Mouse (Mus musculus) liver, embryonic 15.5 days (tissue): Measurements from ENCODE around the gene Ubn1. TPM values are rescaled to one million over a fixed set of nuclear protein-coding genes. Genes with fewer than 3 reads are reported as not detected.

Source experiments
- ATAC-seq: fragments of 200-750 bp; cut with Nextera tagmentation; 2 replicates; pipeline ENCODE4 v1.8.0; 2017; ENCODE audit warnings: moderate number of reproducible peaks, mild to moderate bottlenecking, moderate library complexity; ENCODE audit not compliant: insufficient read depth
- H3K27ac ChIP-seq: fragments of 300-500 bp; sonication (generic); replicated peaks from 2 replicates; pipeline ENCODE4 v1.5.1; 2015; ENCODE audit warnings: mild to moderate bottlenecking, inconsistent platforms
- H3K27me3 ChIP-seq: fragments of 300-500 bp; sonication (generic); 2 replicates; pipeline ENCODE4 v1.6.1; 2015; ENCODE audit warnings: mild to moderate bottlenecking, inconsistent platforms
- H3K36me3 ChIP-seq: fragments of 300-500 bp; sonication (generic); replicated peaks from 2 replicates; pipeline ENCODE4 v1.6.1; 2015; ENCODE audit warnings: moderate library complexity, mild to moderate bottlenecking, inconsistent platforms
- H3K4me1 ChIP-seq: fragments of 300-500 bp; sonication (generic); replicated peaks from 2 replicates; pipeline ENCODE4 v1.6.1; 2015; ENCODE audit warnings: inconsistent platforms
- H3K4me2 ChIP-seq: fragments of 300-500 bp; sonication (generic); 2 replicates; pipeline ENCODE4 v1.6.1; 2015; ENCODE audit warnings: moderate library complexity, mild to moderate bottlenecking, inconsistent platforms
- H3K4me3 ChIP-seq: fragments of 300-500 bp; sonication (generic); replicated peaks from 2 replicates; pipeline ENCODE4 v1.5.1; 2015; ENCODE audit warnings: mild to moderate bottlenecking, inconsistent platforms
- H3K9ac ChIP-seq: fragments of 300-500 bp; sonication (generic); 2 replicates; pipeline ENCODE4 v1.6.1; 2015; ENCODE audit warnings: moderate library complexity, mild to moderate bottlenecking, inconsistent platforms
- H3K9me3 ChIP-seq: fragments of 300-500 bp; sonication (generic); replicated peaks from 2 replicates; pipeline ENCODE4 v1.6.1; 2016; ENCODE audit warnings: inconsistent platforms
- WGBS: fragments of 180-500 bp; shearing (Covaris S2); methylation state at CpG from one replicate; pipeline ENCODE4 v1.1.7; 2015; ENCODE audit warnings: mixed read lengths; ENCODE audit not compliant: insufficient replicate concordance; 5-methylcytosine and 5-hydroxymethylcytosine counted together
- polyA plus RNA-seq: library from polyadenylated mRNA; unstranded; fragments of >200 nt; fragmentation: Nextera tagmentation; extraction: Ambion mirVana; gene quantifications from 2 replicates; pipeline ENCODE4 v1.2.1, GENCODE M21; 2015

The Ubn1 gene
- polyA plus RNA-seq, 1 experiment from 2014 or later = 8.5 TPM

GRCm38 (mm10) chr16:5014578-5014977 lies 35.3 kb upstream of the Ubn1 start:
- WGBS = 96% methylated on average over 4 of the region's 4 CpGs
- no peak overlapping the region; the same call in 1 of the 2 replicates for H3K27ac ChIP-seq
- ATAC-seq = no peak

GRCm38 (mm10) chr16:5024021-5024420 lies 25.8 kb upstream of the Ubn1 start:
- Histone ChIP-seq H3K36me3 (peaks cover 99% of the 10 kb centered on the region), H3K27ac (no peak overlapping the region)
- ATAC-seq = peak; percentile 22; the same call in 1 of the 2 replicates

More at GRCm38 (mm10) chr16:5014578-5014977, 35.3 kb upstream of the Ubn1 start:
- H3K27me3 ChIP-seq = peaks cover 10% of the 10 kb centered on the region; the same call in 1 of the 2 replicates
- no peak overlapping the region for H3K4me3 ChIP-seq
- peaks cover 39% of the 10 kb centered on the region for H3K4me1 ChIP-seq
- no peaks in the 10 kb centered on the region for H3K9me3 ChIP-seq
- H3K36me3 ChIP-seq = peaks cover 55% of the 10 kb centered on the region
- no peak overlapping the region for H3K4me2 ChIP-seq
- no peak overlapping the region for H3K9ac ChIP-seq

GRCm38 (mm10) chr16:5029847-5030246 lies 20.0 kb upstream of the Ubn1 start:
- Histone ChIP-seq H3K4me3 (no peak overlapping the region), H3K27me3 (no peaks in the 10 kb centered on the region), H3K4me1 (no peaks in the 10 kb centered on the region; the same call in 1 of the 2 replicates), H3K36me3 (peaks cover 100% of the 10 kb centered on the region), H3K4me2 (no peak overlapping the region), H3K9ac (no peak overlapping the region), H3K27ac (no peak overlapping the region), H3K9me3 (no peaks in the 10 kb centered on the region)
- ATAC-seq = peak; percentile 47; the same call in 1 of the 2 replicates
- WGBS = 43% methylated on average over 2 of the region's 2 CpGs

More at GRCm38 (mm10) chr16:5024021-5024420, 25.8 kb upstream of the Ubn1 start:
- no peaks in the 10 kb centered on the region for H3K9me3 ChIP-seq
- no peak overlapping the region for H3K4me3 ChIP-seq
- no peaks in the 10 kb centered on the region for H3K4me1 ChIP-seq
- H3K4me2 ChIP-seq = no peak overlapping the region
- no peaks in the 10 kb centered on the region for H3K27me3 ChIP-seq
- no peak overlapping the region for H3K9ac ChIP-seq
- 83% methylated on average over 3 of the region's 3 CpGs for WGBS

GRCm38 (mm10) chr16:5035591-5035990 lies 14.3 kb upstream of the Ubn1 start:
- Histone ChIP-seq H3K9me3 (no peaks in the 10 kb centered on the region), H3K4me1 (no peaks in the 10 kb centered on the region), H3K4me3 (no peak overlapping the region), H3K27me3 (no peaks in the 10 kb centered on the region), H3K36me3 (peaks cover 97% of the 10 kb centered on the region), H3K27ac (no peak overlapping the region), H3K9ac (no peak overlapping the region), H3K4me2 (no peak overlapping the region)
- no peak for ATAC-seq
- 83% methylated on average over 3 of the region's 3 CpGs for WGBS

GRCm38 (mm10) chr16:5036649-5037234 lies 13.1 kb upstream of the Ubn1 start:
- no peak for ATAC-seq
- Histone ChIP-seq H3K4me2 (no peak overlapping the region), H3K9ac (no peak overlapping the region), H3K27me3 (no peaks in the 10 kb centered on the region), H3K4me3 (no peak overlapping the region), H3K4me1 (no peaks in the 10 kb centered on the region), H3K9me3 (no peaks in the 10 kb centered on the region), H3K36me3 (peaks cover 97% of the 10 kb centered on the region), H3K27ac (no peak overlapping the region)
- 85% methylated on average over 5 of the region's 5 CpGs for WGBS

GRCm38 (mm10) chr16:5045322-5045721 lies 4.5 kb upstream of the Ubn1 start:
- Histone ChIP-seq H3K27me3 (no peaks in the 10 kb centered on the region), H3K27ac (no peak overlapping the region), H3K4me3 (no peak overlapping the region), H3K4me1 (peaks cover 21% of the 10 kb centered on the region), H3K36me3 (peaks cover 72% of the 10 kb centered on the region), H3K9me3 (no peaks in the 10 kb centered on the region), H3K9ac (no peak overlapping the region), H3K4me2 (no peak overlapping the region)
- 87% methylated on average over 3 of the region's 3 CpGs for WGBS
- no peak for ATAC-seq

GRCm38 (mm10) chr16:5049182-5049773 lies 579 bp upstream of the Ubn1 start:
- Histone ChIP-seq H3K27me3 (no peaks in the 10 kb centered on the region), H3K4me3 (peak overlapping the region; percentile 93), H3K9me3 (no peaks in the 10 kb centered on the region), H3K27ac (peak overlapping the region; percentile 90), H3K4me2 (peak overlapping the region; percentile 81), H3K36me3 (peaks cover 47% of the 10 kb centered on the region), H3K4me1 (peaks cover 32% of the 10 kb centered on the region), H3K9ac (peak overlapping the region; percentile 96)
- ATAC-seq = peak; percentile 50
- WGBS = under 1% methylated on average over 38 of the region's 38 CpGs

- H3K27ac ChIP-seq = peak overlapping the region; percentile 98
- H3K27me3 ChIP-seq = no peaks in the 10 kb centered on the region
- H3K9me3 ChIP-seq = no peaks in the 10 kb centered on the region
- peaks cover 42% of the 10 kb centered on the region for H3K36me3 ChIP-seq
- H3K4me1 ChIP-seq = peaks cover 32% of the 10 kb centered on the region
- WGBS = under 1% methylated on average over 77 of the region's 78 CpGs
- H3K4me2 ChIP-seq = peak overlapping the region; percentile 84
- peak overlapping the region; percentile 93 for H3K9ac ChIP-seq
- peak; percentile 70 for ATAC-seq
- H3K4me3 ChIP-seq = peak overlapping the region; percentile 93
These were observed 624 bp downstream of the Ubn1 start for GRCm38 (mm10) chr16:5050251-5051110.

- H3K36me3 ChIP-seq = peaks cover 72% of the 10 kb centered on the region
- no peaks in the 10 kb centered on the region; the same call in 1 of the 2 replicates for H3K4me1 ChIP-seq
- H3K9me3 ChIP-seq = no peaks in the 10 kb centered on the region
- H3K4me2 ChIP-seq = no peak overlapping the region
- no peak overlapping the region for H3K4me3 ChIP-seq
- ATAC-seq = no peak
- H3K27ac ChIP-seq = no peak overlapping the region
- H3K9ac ChIP-seq = no peak overlapping the region
- WGBS = 84% methylated on average over 1 of the region's 1 CpGs
- no peaks in the 10 kb centered on the region for H3K27me3 ChIP-seq
These were observed 8.3 kb downstream of the Ubn1 start for GRCm38 (mm10) chr16:5058114-5058513.

- 74% methylated on average over 4 of the region's 4 CpGs for WGBS
- no peak overlapping the region for H3K9ac ChIP-seq
- H3K4me2 ChIP-seq = no peak overlapping the region
- no peaks in the 10 kb centered on the region for H3K4me1 ChIP-seq
- H3K4me3 ChIP-seq = no peak overlapping the region
- H3K27ac ChIP-seq = no peak overlapping the region
- peaks cover 74% of the 10 kb centered on the region for H3K36me3 ChIP-seq
- no peaks in the 10 kb centered on the region for H3K27me3 ChIP-seq
- H3K9me3 ChIP-seq = no peaks in the 10 kb centered on the region
- ATAC-seq = no peak
These were observed 13.6 kb downstream of the Ubn1 start for GRCm38 (mm10) chr16:5063472-5063871.

GRCm38 (mm10) chr16:5070321-5070720 lies 20.5 kb downstream of the Ubn1 start:
- Histone ChIP-seq H3K9ac (no peak overlapping the region), H3K4me2 (no peak overlapping the region), H3K4me1 (no peaks in the 10 kb centered on the region), H3K4me3 (no peak overlapping the region), H3K36me3 (peaks cover 87% of the 10 kb centered on the region), H3K27ac (no peak overlapping the region), H3K9me3 (no peaks in the 10 kb centered on the region), H3K27me3 (no peaks in the 10 kb centered on the region)
- ATAC-seq = no peak
- WGBS = 82% methylated on average over 3 of the region's 3 CpGs
